Mouse (Mus musculus): Measurements from ENCODE around the gene Myo6.

DNA sequence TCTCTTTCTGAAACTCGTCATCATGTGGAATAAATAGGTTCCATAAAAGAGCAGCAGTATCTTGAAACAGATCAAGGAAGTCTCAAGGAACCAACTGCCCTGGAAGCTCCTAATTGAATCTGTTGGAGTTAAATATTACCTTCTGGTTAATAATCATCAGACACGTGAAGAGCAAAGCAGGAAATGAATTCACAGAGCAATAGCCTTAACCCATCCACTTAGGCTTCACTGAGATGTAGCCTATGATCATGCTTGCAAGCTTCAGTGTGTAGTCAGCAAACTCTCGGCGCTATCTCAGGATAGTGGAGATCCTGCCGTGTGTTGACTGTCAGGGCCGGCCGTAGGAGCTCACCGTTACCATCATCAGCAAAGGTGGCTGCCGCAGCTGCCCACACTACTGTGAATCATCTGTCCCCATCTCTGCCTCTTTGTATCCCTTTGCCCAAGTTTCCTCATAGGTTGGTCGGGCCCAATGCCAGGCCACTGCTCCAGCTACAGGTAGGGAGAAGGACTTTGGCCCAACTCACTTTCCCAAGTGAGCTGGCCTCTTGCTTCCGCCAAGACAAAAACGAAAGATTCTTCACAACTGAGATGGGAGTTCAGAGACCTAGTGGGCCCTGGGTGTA lies 6.9 kb upstream of the Myo6 start:
- no peak for TF ChIP-seq POLR2A (IDR thresholded peaks at IDR 0.05; ENCODE audit: control insufficient read depth, extremely low read depth, insufficient read depth, low read length, poor library complexity)
- no peak for TF ChIP-seq CTCF (IDR thresholded peaks at IDR 0.05; ENCODE audit: borderline replicate concordance, control insufficient read depth, extremely low read depth, insufficient read depth, low read length, poor library complexity)
